Mouse (Mus musculus) skeletal muscle tissue, adult 2 months (tissue): ENCODE data around the gene Gzmk.

ENCODE experiments used
- DNase-seq: peaks from one replicate; pipeline ENCODE4 v3.0.0-alpha.2; 2012; ENCODE audit warnings: low read depth, low spot score

The Gzmk gene

GRCm38 (mm10) chr13:113202184-113202583 lies 23.5 kb downstream of the Gzmk start:
- no peak for DNase-seq

DNA sequence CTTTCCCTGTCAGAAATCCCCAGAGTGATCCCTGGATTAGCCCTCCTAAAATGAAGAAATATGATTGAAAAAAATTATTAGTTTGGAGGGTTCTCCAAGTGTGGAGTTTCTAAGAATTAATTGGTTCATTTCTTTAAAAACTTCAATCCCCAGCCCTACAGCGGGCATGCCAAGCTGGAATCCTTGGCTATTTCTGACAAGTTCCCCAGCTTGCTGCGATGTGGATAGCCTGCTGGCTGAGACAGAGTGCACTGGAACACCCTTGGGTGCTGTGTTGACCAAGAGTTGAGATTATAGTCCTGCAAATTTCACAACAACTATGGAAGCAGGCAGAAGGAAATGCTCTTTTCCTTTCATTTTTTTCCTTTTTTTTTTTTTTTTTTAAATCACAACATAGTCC lies 24.1 kb downstream of the Gzmk start:
- no peak for DNase-seq

- no peak for DNase-seq
Measured at GRCm38 (mm10) chr13:113200726-113201125, 25.0 kb downstream of the Gzmk start.

GRCm38 (mm10) chr13:113199331-113199730 lies 26.4 kb downstream of the Gzmk start:
- no peak for DNase-seq

- no peak for DNase-seq
Measured at GRCm38 (mm10) chr13:113197872-113198502, 27.7 kb downstream of the Gzmk start.

DNA sequence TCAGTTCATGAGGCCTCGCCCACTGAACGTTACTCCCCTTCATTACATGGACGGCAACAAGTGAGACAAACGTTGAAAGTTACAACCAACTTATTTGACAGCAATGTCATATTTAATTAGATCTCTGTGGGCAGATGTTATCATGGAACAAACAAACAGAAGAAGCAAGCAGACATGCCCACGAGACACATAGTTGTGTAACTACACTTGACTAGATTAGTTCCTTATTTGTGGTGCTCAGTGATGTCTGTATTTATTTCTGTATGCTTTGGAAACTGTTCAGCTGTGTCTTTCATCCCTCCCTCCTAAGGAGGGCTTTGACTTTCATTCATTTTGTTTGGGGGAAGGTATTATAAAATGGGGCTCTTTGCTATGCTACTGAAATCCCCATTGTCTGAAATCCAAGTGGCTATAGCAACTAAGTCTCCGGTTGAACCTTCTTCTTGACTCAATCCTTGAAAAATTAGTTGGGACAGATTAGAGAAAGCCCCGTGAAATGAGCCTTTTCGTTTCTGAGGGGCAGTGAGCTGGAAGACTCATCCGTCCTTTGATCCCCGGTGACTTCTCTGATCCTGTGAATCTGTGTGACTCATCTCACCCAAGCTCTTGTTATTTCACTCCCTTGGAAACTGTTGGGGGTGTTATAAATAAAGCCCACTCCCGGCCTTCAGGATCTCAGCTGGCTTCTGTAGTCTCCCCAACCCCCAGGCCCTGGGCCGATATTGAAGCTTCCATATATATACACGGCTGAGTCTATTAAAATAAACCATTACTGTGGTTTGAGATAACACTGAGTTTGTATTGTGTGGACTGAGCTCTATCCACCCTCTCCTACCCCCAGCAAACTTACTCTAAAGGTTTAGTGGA lies 28.7 kb downstream of the Gzmk start:
- no peak for DNase-seq

GRCm38 (mm10) chr13:113183720-113184119 lies 42.0 kb downstream of the Gzmk start:
- no peak for DNase-seq

DNA sequence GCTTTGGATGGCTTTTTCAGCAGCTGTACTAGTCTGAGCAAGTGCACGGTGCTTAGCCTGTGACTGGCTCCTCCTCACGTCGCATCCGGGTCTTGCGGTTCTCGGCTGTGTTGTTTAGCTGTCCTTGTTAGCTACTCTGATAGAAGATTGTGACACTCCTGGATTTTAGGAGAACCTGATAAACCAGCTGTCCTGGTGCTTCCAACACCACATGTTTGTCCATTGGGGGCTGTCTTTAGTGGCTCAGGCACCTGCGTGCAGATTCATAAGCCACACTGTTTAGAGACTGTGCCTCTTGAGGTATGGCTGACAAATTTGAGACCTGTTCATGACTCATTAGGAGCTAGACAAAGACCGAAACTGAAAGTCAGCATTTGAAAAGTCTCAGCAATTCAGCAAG lies 42.4 kb downstream of the Gzmk start:
- DNase-seq: no peak

DNA sequence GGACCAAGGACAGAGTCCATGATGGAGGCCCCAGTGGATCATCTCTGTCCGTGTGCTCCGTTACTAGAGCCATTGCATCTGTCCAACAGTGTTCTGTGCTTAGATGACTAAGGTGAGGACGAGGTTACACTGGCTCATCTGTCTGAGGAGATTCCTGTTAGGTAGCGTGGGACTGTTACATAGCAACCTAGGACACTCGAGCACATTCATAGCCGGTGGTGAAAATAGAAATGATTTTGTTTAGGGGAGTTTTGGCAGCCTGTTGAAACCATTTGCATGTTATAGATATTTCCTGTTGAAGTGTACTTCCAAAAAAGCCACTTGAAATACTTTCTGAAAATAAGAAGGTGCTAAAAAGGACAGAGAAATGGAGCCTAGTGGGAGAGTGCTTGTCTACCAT lies 51.5 kb downstream of the Gzmk start:
- DNase-seq: no peak

DNA sequence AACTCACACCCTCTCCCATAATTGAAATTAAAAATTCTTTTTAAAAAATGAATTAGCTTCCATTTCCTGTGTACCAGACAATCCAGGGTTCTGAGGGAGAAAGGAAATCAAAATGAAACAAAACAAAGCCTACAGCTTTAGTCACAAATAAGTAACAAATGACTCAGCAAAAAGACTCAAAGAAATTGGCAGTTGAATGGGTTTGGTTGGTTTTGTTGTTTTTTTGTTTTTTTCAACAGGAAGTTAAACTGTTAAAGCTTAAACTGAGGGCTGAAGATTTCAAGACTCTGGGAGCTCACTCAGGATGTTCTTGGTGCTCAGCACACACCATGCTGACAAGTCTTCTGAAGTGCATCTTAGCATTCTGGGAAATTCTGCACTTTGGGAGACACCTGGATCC lies 55.5 kb downstream of the Gzmk start:
- DNase-seq: no peak

GRCm38 (mm10) chr13:113168018-113168534 lies 57.6 kb downstream of the Gzmk start:
- DNase-seq: no peak

GRCm38 (mm10) chr13:113164252-113165005 lies 61.3 kb downstream of the Gzmk start:
- DNase-seq: no peak

DNA sequence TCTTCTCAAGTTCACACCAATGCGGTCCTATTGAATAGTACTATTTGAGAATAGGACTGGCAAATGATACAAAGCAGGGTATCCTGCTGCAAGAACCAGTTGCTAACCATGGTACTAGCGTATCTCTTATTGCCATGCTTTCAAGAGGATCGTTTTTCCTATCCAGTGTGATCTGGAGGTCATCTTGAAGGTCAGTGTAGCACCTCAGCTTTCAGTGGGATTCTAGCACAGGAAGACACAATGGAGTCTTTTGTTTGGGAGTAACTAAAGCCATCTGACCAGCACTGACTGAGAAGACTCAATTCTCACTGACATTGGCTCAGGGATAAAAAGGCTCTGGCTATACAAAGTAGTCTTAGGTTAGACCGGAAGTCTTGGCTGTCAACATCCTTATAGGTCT lies 74.2 kb downstream of the Gzmk start:
- DNase-seq: no peak

GRCm38 (mm10) chr13:113139597-113139996 lies 86.1 kb downstream of the Gzmk start:
- DNase-seq: no peak

GRCm38 (mm10) chr13:113129974-113130373 lies 95.7 kb downstream of the Gzmk start:
- DNase-seq: no peak
